Mouse (Mus musculus): ENCODE results near the gene Pdss2.

Gene Pdss2

GRCm38 (mm10) chr10:43312658-43313417 is 91.6 kb downstream of the Pdss2 start:
- DNase-seq (ENCODE audit: low read depth) = no peak

- DNase-seq (ENCODE audit: low read depth) = no peak
These were observed 93.9 kb downstream of the Pdss2 start for GRCm38 (mm10) chr10:43315228-43315627.

- DNase-seq (ENCODE audit: low read depth) = no peak
These were observed 96.2 kb downstream of the Pdss2 start for GRCm38 (mm10) chr10:43317327-43317951.

- no peak for DNase-seq (ENCODE audit: low read depth)
These were observed 99.7 kb downstream of the Pdss2 start for GRCm38 (mm10) chr10:43321019-43321418.

DNA sequence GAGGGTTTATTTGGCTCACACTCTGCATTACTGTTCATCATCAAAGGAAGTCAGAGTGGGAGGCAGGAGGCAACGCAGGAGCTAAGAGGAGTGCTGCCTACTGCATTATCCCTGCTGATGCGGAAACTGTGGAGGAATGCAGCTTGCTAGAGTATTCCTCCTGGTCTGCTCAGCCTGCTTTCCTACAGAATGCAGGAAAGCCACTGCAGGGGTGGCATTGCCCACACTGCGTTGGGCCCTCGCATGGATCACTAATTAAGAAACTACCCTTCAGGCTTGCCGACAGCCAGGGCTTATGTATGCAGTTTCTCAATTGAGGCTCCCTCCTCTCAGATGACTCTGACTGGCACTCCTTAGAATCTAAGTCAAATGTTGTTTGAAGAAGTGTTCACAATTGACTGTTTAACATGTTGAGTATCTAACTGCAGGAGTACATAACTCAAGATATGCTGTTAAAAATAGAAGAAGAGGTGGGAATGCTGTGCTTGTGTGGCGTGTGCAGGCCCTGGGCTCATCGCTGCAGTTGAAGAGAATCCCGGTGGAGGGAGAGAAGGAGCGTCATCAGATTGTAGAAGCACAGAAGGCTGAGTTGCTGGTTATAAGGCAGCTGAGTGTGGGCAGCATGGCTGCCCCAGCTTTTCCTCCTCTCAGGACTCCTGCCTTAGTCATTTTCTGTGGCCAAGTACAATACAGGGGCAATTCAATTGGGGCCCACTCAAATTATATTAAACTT is 101.3 kb downstream of the Pdss2 start:
- DNase-seq (ENCODE audit: low read depth) = no peak

DNA sequence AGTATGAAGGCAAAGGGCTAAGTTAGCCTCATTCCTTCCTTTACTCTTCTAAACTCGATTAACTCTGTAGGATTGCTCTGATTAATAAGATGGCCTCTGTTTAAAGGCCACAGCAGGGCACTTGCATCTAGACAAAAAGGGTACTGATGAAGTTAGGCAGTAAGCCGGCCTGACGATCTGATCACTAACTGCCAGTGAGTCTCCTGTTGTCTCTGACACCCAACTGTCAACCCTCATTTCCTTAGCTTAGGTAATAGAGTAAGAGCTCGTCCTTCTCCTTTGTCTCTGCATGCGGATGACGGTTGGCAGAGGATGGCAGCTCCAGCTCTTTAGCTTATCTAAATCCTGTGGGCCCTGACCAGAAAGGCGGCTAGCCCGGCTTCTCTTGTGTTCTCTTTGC is 102.1 kb downstream of the Pdss2 start:
- DNase-seq (ENCODE audit: low read depth) = no peak

DNA sequence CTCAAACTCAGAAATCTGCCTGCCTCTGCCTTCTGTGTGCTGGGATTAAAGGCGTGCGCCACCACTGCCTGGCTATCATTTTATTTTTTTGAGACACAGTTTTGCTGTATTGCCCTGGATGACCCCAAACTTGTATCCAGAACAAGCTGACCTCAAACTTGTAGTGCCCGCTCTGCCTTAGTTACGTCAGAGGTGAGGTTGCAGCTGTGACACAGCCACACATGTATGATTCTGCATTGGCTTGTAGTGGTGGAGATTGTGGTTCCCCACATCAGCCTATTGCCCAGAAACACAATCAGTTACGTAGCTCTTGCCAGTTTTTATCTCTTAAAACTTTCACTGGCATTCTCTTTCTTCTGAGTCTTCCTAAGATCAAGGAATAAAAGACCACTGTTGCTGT is 108.5 kb downstream of the Pdss2 start:
- DNase-seq (ENCODE audit: low read depth) = no peak

DNA sequence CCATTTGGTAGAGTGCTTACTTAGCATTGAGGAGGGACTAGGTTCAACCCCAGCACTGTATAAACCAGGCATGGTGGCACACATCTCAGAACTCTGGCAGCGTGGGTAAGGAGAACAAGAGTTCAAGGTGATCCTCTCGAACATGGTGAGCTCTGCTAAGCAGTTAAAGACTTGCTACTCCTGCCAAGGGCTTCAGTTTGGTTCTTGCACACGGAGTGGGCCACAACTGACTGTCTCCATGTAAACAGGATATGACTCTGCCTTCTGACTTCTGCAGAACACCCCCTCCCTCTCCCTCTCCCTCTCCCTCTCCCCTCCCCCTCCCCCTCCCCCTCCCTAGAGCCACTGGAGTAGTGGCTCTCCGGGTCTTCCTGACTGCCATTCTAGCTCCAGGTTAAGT is 109.4 kb downstream of the Pdss2 start:
- no peak for DNase-seq (ENCODE audit: low read depth)

- no peak for DNase-seq (ENCODE audit: low read depth)
These were observed 110.8 kb downstream of the Pdss2 start for GRCm38 (mm10) chr10:43331931-43332701.

DNA sequence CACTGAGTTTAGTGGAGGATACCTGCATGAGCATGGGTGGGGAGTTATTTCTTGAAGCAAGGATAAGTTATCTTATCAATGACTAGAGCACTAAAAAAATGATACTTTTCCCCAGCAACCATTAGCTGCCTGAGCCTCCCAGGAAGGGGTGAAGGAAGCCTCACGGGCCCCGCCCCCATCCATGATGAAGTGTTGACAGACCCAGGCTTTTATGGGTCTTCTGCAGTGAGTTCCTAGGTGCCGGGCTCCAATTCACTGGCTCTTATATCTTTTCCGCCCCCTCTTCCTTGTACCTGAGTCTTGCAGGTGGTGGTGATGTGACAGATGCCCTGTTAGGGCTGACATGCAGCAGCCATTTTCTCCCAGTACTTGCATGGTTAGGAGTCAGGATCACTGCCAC is 114.6 kb downstream of the Pdss2 start:
- no peak for DNase-seq (ENCODE audit: low read depth)

DNA sequence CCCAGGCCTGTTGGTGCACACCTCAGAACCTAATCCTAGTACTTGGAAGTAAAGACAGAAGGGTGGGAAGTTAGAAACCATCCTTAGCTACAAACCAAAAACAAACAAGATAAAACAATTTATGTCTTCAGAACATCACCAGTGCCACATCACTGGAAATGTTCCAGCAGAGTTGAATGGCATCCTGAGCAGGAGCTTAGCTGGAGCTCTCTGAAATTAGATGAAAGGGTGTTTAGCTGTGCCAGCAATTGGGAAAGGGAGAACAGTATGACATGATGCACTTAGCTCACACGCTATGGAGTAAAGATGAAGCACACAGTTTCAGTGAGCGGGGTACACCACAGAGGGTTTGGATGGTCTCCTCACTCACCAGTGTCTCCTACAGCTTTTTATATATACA is 115.8 kb downstream of the Pdss2 start:
- no peak for DNase-seq (ENCODE audit: low read depth)

- DNase-seq (ENCODE audit: low read depth) = no peak
These were observed 118.5 kb downstream of the Pdss2 start for GRCm38 (mm10) chr10:43339811-43340210.

GRCm38 (mm10) chr10:43349718-43350117 is 128.4 kb downstream of the Pdss2 start:
- DNase-seq (ENCODE audit: low read depth) = no peak

DNA sequence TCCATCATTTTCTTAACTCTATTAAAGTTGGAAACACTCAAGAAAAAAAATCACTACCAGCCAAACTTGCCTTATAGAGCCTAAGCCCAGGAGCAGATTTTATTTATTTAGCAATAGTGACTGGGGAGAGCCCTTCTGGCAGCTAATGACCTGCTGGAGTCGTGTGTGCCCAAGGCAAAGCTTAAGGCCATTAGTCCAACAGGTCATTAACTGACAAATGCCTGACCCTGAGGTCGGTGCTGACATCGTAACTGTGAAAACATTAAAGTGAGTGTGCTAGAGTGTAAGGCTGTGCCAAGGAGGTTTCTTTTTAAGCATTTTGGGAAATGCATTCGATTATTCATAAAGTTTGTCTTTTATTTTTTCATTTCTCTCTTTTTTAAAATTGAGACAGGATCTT is 136.6 kb downstream of the Pdss2 start:
- no peak for DNase-seq (ENCODE audit: low read depth)

GRCm38 (mm10) chr10:43362947-43363346 is 141.7 kb downstream of the Pdss2 start:
- DNase-seq (ENCODE audit: low read depth) = no peak

DNA sequence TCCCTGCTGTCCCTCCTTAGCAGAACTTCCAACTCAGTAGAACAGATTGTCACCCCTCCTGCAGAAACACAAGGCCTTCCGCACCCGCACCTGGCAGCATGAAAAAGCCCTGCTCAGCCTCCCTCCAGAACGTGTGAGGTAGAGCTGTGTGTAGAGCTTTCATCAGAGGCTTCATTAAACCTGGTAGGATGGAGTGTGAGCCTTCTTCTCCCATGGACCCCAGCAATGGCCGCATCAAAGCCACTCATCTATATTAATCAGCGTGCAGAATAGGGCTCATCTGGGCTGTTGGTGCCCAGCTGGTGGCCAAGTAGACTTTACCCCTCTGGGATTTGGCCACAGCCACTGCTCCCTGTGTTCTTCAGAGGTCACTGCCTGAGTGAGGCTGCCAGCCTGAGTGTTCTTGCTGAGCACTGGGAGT is 142.2 kb downstream of the Pdss2 start:
- DNase-seq (ENCODE audit: low read depth) = no peak

- DNase-seq (ENCODE audit: low read depth) = no peak
These were observed 144.6 kb downstream of the Pdss2 start for GRCm38 (mm10) chr10:43365909-43366308.

- no peak for DNase-seq (ENCODE audit: low read depth)
These were observed 147.3 kb downstream of the Pdss2 start for GRCm38 (mm10) chr10:43368611-43369010.

DNA sequence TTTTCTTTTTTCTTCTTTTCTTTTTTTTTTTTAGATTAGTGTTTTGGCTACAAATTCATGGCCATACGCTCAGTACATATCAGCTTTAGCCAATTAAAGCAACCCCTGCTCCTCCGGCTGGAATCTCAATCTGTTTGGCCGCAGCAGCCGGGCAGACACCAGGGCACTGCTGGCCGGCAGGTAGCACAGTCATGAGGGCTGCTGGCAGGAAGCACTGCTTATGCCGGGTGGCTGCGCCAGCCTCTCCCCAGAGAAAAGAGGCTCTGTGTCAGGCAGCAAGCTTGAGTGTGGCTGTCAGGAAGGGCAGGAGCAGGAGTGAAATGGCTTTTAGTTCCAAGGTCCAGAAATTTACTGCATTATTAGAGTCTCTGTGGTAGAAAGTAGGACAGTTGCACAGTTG is 151.0 kb downstream of the Pdss2 start:
- DNase-seq (ENCODE audit: low read depth) = no peak

- DNase-seq (ENCODE audit: low read depth) = no peak
These were observed 151.7 kb downstream of the Pdss2 start for GRCm38 (mm10) chr10:43373035-43373434.

DNA sequence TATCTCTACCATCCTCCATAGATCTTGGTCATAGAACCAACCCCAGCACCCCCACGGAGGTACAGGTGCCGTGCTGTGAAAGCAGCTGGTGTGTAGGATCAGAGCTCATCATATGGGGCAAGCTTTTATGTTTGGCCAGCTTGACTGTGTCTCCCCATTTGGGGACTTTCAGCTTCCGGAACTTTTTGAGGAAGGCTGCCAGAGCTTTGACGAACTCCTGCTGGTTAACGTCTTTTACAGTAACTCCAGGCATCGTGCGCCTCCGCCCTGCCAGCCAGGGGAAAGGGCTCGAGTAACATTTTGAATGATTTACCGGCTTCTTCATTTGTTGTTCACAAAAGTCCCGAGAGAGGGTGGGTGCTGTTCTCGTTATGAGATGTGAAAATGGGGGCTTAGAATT is 152.4 kb downstream of the Pdss2 start:
- no peak for DNase-seq (ENCODE audit: low read depth)

- peak; percentile 23 for DNase-seq (ENCODE audit: low read depth)
These were observed 154.0 kb downstream of the Pdss2 start for GRCm38 (mm10) chr10:43375286-43375685.
